In the genomic region with DNA sequence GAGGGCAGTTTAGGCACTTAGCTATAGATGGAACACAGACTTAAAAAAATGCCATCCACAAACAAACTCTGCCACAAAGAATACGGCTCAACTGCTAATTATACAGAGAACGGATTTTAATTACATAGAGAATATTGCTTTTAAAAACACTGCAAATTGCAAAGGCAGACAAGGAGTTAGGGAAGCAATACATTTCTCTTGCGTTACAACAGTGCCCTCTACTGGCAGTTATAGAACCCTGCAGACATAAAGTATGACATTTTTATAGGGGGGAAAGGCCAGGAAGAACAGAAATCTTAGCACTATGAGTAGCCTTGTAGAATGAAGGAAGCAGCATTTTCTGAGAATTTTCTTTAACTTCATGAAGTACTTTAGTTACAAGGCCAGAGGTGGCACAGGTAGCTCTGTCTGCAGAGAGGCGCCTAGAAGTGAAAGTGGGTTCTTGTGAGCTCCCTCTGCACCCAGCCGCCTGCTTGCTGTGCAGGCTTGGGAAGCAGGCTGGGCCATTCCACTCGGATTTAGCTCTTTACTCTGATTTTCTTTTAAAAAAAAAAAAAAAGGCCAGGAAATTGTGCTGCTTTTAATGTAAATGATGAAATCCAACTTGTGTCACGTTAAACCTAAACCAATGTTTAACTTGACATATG, we compare ENCODE assay signal across 7 mouse cellular contexts. TPM values are rescaled to one million over a fixed set of nuclear protein-coding genes. Genes with fewer than 3 reads are reported as not detected.
DNase-seq lines count a peak whose midpoint lies in the region; ATAC-seq and TF ChIP-seq lines count a peak whose summit lies in the region.

No protein-coding gene starts in this region.

- H3K9me3 ChIP-seq in kidney, embryonic 14.5 days (ENCODE audit: control insufficient read depth, low read length): no peaks in the 10 kb centered on the region
- H3K9me3 ChIP-seq in E14TG2a.4 (ENCODE audit: low read length): no peaks in the 10 kb centered on the region
- no peaks in the 10 kb centered on the region for H3K9me3 ChIP-seq in forebrain, embryonic 16.5 days (ENCODE audit: control insufficient read depth, low read length)

- no peak for DNase-seq in kidney, adult 11 months
- peak; percentile 74 for DNase-seq in adipocyte (ENCODE audit: low spot score)
- no peak for DNase-seq in spleen, adult 12 weeks (ENCODE audit: low spot score)

- H3K27ac ChIP-seq in kidney, embryonic 14.5 days (ENCODE audit: low read depth, low read length): no peak overlapping the region
- H3K27ac ChIP-seq in forebrain, embryonic 16.5 days (ENCODE audit: low read length): no peak overlapping the region

- ATAC-seq in kidney, embryonic 14.5 days (ENCODE audit: low FRiP score, low TSS enrichment): peak; percentile 24; the same call in 1 of the 2 replicates
- peak; percentile 77 for ATAC-seq in forebrain, embryonic 16.5 days
- 0 out of 2 replicates have a peak, but pooled peaks have one; percentile 56 for ATAC-seq in megakaryocyte-erythroid progenitor cell, adult 5-6 weeks (replicated peaks; ENCODE audit: low FRiP score, low TSS enrichment, poor library complexity, severe bottlenecking)

- WGBS in kidney, embryonic 14.5 days: 29% methylated on average over 7 of the region's 7 CpGs
- WGBS in forebrain, embryonic 16.5 days: 34% methylated on average over 7 of the region's 7 CpGs

- TF ChIP-seq CTCF in E14TG2a.4 (conservative IDR thresholded peaks at IDR 0.05; ENCODE audit: low read length): peak; percentile 90

- no peaks in the 10 kb centered on the region for H3K27me3 ChIP-seq in kidney, embryonic 14.5 days (ENCODE audit: control insufficient read depth, insufficient read depth, low read length)
- H3K27me3 ChIP-seq in E14TG2a.4 (ENCODE audit: insufficient read depth, low read length): no peaks in the 10 kb centered on the region
- H3K27me3 ChIP-seq in forebrain, embryonic 16.5 days (replicated peaks; ENCODE audit: control insufficient read depth, insufficient read depth, low read length): no peaks in the 10 kb centered on the region

- no peak overlapping the region for H3K9ac ChIP-seq in kidney, embryonic 14.5 days (ENCODE audit: low read depth, low read length)
- no peak overlapping the region for H3K9ac ChIP-seq in forebrain, embryonic 16.5 days (replicated peaks; ENCODE audit: low read depth, low read length)

- 0 out of 2 replicates have a peak, but pooled peaks cover 3% of the 10 kb centered on the region for H3K4me1 ChIP-seq in kidney, embryonic 14.5 days (ENCODE audit: control insufficient read depth, insufficient read depth, low read length)
- no peaks in the 10 kb centered on the region for H3K4me1 ChIP-seq in E14TG2a.4 (replicated peaks; ENCODE audit: low read depth, low read length)
- 0 out of 2 replicates have a peak, but pooled peaks cover 2% of the 10 kb centered on the region for H3K4me1 ChIP-seq in forebrain, embryonic 16.5 days (replicated peaks; ENCODE audit: control insufficient read depth, insufficient read depth, low read length)

- H3K4me2 ChIP-seq in kidney, embryonic 14.5 days (replicated peaks; ENCODE audit: low read depth, low read length): no peak overlapping the region
- H3K4me2 ChIP-seq in forebrain, embryonic 16.5 days (ENCODE audit: low read length): no peak overlapping the region

- H3K36me3 ChIP-seq in kidney, embryonic 14.5 days (ENCODE audit: control insufficient read depth, insufficient read depth, low read length): no peaks in the 10 kb centered on the region
- no peaks in the 10 kb centered on the region for H3K36me3 ChIP-seq in E14TG2a.4 (ENCODE audit: insufficient read depth, low read length)
- no peaks in the 10 kb centered on the region for H3K36me3 ChIP-seq in forebrain, embryonic 16.5 days (ENCODE audit: control insufficient read depth, insufficient read depth)

- H3K4me3 ChIP-seq in kidney, embryonic 14.5 days (ENCODE audit: low read length): no peak overlapping the region
- H3K4me3 ChIP-seq in E14TG2a.4 (replicated peaks; ENCODE audit: low read length): no peak overlapping the region
- no peak overlapping the region for H3K4me3 ChIP-seq in forebrain, embryonic 16.5 days (replicated peaks; ENCODE audit: low read length)

RNA-seq across cellular contexts. Expression of a gene that starts 38.0 kb away (rescaled TPM):
- polyA plus RNA-seq in kidney, embryonic 14.5 days (2014; fragmentation: Nextera tagmentation; extraction: Ambion mirVana): 13.0 and 18.5 TPM in 2 replicates
- polyA plus RNA-seq in forebrain, embryonic 16.5 days (2015; fragmentation: Nextera tagmentation; extraction: Ambion mirVana): 14.3 and 14.5 TPM in 2 replicates
- 13.8 and 19.1 TPM in 2 replicates for total RNA-seq in megakaryocyte-erythroid progenitor cell, adult 5-6 weeks (2014; fragmentation: Nextera tagmentation)
- total RNA-seq in megakaryocyte-erythroid progenitor cell, adult 5-6 weeks (2017): 9.8 and 10.1 TPM in 2 replicates

Comparison
In these comparisons a context has a peak if more than half of its experiments do, and no peak if none do; other contexts are left out.
1. ATAC-seq: peak in every context shown above with its lines; median percentile 77 in forebrain, embryonic 16.5 days; 56 in megakaryocyte-erythroid progenitor cell, adult 5-6 weeks; 24 in kidney, embryonic 14.5 days.